Comparison of ENCODE assay signal across 8 mouse cellular contexts in genomic region chr5:14514631-14515523, GRCm38 (mm10). TPM values are rescaled to one million over a fixed set of nuclear protein-coding genes. Genes with fewer than 3 reads are reported as not detected.
DNase-seq lines count a peak whose midpoint lies in the region; ATAC-seq and TF ChIP-seq lines count a peak whose summit lies in the region.

Pclo (plus strand) TSS chr5:14514918.

- peaks cover 39% of the 10 kb centered on the region for H3K27me3 ChIP-seq in Patski
- no peaks in the 10 kb centered on the region for H3K27me3 ChIP-seq in hindbrain, embryonic 11.5 days (ENCODE audit: control insufficient read depth, insufficient read depth, low read length)

- no peaks in the 10 kb centered on the region for H3K36me3 ChIP-seq in hindbrain, embryonic 11.5 days (ENCODE audit: control insufficient read depth, insufficient read depth, low read length)

- no peak for TF ChIP-seq CTCF in Patski (IDR thresholded peaks at IDR 0.05)
- no peak for TF ChIP-seq CTCF in lung, adult 2 months (IDR thresholded peaks at IDR 0.05; ENCODE audit: insufficient read depth, low read length)

- peak; percentile 95 for ATAC-seq in Patski
- peak; percentile 98 for ATAC-seq in hindbrain, embryonic 11.5 days (ENCODE audit: low FRiP score)

- TF ChIP-seq POLR2A in lung, adult 2 months (IDR thresholded peaks at IDR 0.05; ENCODE audit: borderline replicate concordance, extremely low read depth, low read depth, low read length), result no peak

- peak within 1 kb of the TSS; percentile 78 for H3K9ac ChIP-seq in hindbrain, embryonic 11.5 days (ENCODE audit: low read depth, low read length)

- under 1% methylated on average over 76 of the region's 89 CpGs for WGBS in hindbrain, embryonic 11.5 days
- WGBS in lung, adult 2 months, result 1% methylated on average over 88 of the region's 89 CpGs

- peak within 1 kb of the TSS; percentile 72 for H3K4me3 ChIP-seq in hindbrain, embryonic 11.5 days (ENCODE audit: low read depth, low read length)
- H3K4me3 ChIP-seq in lung, adult 2 months (replicated peaks; ENCODE audit: extremely low read depth, low read depth, low read length), result peak within 1 kb of the TSS; percentile 99

- H3K4me2 ChIP-seq in hindbrain, embryonic 11.5 days (replicated peaks; ENCODE audit: low read depth, low read length), result peak within 1 kb of the TSS; percentile 55

- H3K27ac ChIP-seq in hindbrain, embryonic 11.5 days (ENCODE audit: low read depth, low read length), result peak within 1 kb of the TSS; percentile 97

- DNase-seq in Patski (ENCODE audit: low read depth, low spot score), result peak; percentile 33
- DNase-seq in cerebellum, adult 9-11 months, result peak; percentile 95
- DNase-seq in frontal cortex, postnatal 10 days (ENCODE audit: low spot score in 2 of 2), result peak; percentile 89
- DNase-seq in hindbrain, embryonic 11.5 days (ENCODE audit: low spot score), result peak; percentile 88
- DNase-seq in layer of hippocampus, adult 9-10 months (ENCODE audit: low spot score), result peak; percentile 74
- DNase-seq in lung, adult 2 months, result peak; percentile 66
- peak; percentile 62 for DNase-seq in ovary, postnatal 14 days (ENCODE audit: low spot score)
- peak; percentile 36 for DNase-seq in urinary bladder, postnatal 10 days (ENCODE audit: low spot score)

- in situ Hi-C loops in Patski (cut with MboI; ENCODE audit: low pct_unique_long_range_greater_than_20kb), result no loop called here

- CTCF ChIA-PET in Patski (lab: Charles Lee), result no interaction called here

- H3K9me3 ChIP-seq in hindbrain, embryonic 11.5 days (ENCODE audit: control insufficient read depth, low read length), result no peaks in the 10 kb centered on the region

- POLR2A ChIA-PET in Patski (lab: Charles Lee), result no interaction called here

- no peaks in the 10 kb centered on the region for H3K4me1 ChIP-seq in hindbrain, embryonic 11.5 days (replicated peaks; ENCODE audit: control insufficient read depth, insufficient read depth, low read length)
- H3K4me1 ChIP-seq in lung, adult 2 months (ENCODE audit: control insufficient read depth, insufficient read depth, low read length), result no peaks in the 10 kb centered on the region; the same call in 1 of the 2 replicates

RNA-seq across cellular contexts. Expression of gene Pclo, which starts in this region (rescaled TPM):
- polyA plus RNA-seq in Patski (2021), result not detected
- 2.9 and 4.6 TPM in 2 replicates for polyA plus RNA-seq in hindbrain, embryonic 11.5 days (2014; fragmentation: Nextera tagmentation; extraction: Ambion mirVana)
- 0.35 and 0.52 TPM in 2 replicates for polyA plus RNA-seq in lung, adult 2 months (2012; rRNA removed)

Comparison
In these comparisons a context has a peak if more than half of its experiments do, and no peak if none do; other contexts are left out.
1. Peak in every context shown above with its lines: DNase-seq, ATAC-seq, H3K4me3 ChIP-seq and H3K27ac ChIP-seq.
2. Peak in DNase-seq and ATAC-seq in Patski; RNA of the gene not detected or under 1 TPM.
3. Peak in DNase-seq and H3K4me3 ChIP-seq in lung, adult 2 months; RNA of the gene not detected or under 1 TPM.
4. DNase-seq: peak in every context shown above with its lines; median percentile 95 in cerebellum, adult 9-11 months; 89 in frontal cortex, postnatal 10 days; 88 in hindbrain, embryonic 11.5 days; 74 in layer of hippocampus, adult 9-10 months; 66 in lung, adult 2 months; 62 in ovary, postnatal 14 days; 36 in urinary bladder, postnatal 10 days; 33 in Patski.